Mouse (Mus musculus): Measurements from ENCODE around the gene Tor1aip1. TPM values are rescaled to one million over a fixed set of nuclear protein-coding genes. Genes with fewer than 3 reads are reported as not detected.
"Not testable (repeated sequence)": the region's sequence is repeated elsewhere in the genome, so short reads cannot be mapped to it uniquely, and the experiment has no call there.

The Tor1aip1 gene
- polyA plus RNA-seq, 1 experiment from 2014 or later, result 54.7 TPM

DNA sequence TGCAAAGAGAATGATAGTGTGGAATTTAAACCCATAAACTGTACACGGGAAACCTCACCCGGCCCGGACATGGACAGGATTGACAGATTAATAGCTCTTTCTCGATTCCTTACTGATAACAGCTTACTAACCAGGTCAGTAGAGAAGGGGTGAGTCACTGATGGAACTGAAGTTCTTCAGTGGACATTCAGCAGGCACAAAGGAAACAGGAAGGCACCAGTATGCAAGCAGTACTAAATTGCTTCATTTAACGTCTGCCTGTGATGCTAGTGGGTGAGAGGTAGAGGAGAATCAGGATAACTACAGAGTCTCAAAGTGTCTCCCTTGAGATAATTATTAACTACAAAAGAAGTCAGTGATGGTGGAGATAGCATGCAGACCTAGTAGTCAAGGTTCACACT lies 7.9 kb upstream of the Tor1aip1 start:
- 0 out of 2 replicates have a peak overlapping the region, but pooled peaks have one; percentile 4 for H3K27ac ChIP-seq
- H3K9me3 ChIP-seq (replicated peaks; ENCODE audit: low read length), result no peaks in the 10 kb centered on the region
- peaks cover 16% of the 10 kb centered on the region for H3K4me1 ChIP-seq (replicated peaks; ENCODE audit: insufficient read depth, low read length)
- H3K9ac ChIP-seq (ENCODE audit: low read depth, low read length), result no peak overlapping the region
- no peak overlapping the region for H3K4me3 ChIP-seq (replicated peaks; ENCODE audit: low read depth, low read length)
- no peak for TF ChIP-seq CTCF (IDR thresholded peaks at IDR 0.05; ENCODE audit: low read depth)
- WGBS, result 32% methylated on average over 5 of the region's 5 CpGs
- ATAC-seq (replicated peaks; ENCODE audit: low FRiP score, low read depth), result no peak
- no peak for DNase-seq (ENCODE audit: low spot score)
- no peaks in the 10 kb centered on the region; the same call in 1 of the 2 replicates for H3K36me3 ChIP-seq (ENCODE audit: insufficient read depth, low read length)
- no peak overlapping the region for H3K4me2 ChIP-seq (ENCODE audit: low read length)
- no peaks in the 10 kb centered on the region for H3K27me3 ChIP-seq (ENCODE audit: insufficient read depth, low read length)

DNA sequence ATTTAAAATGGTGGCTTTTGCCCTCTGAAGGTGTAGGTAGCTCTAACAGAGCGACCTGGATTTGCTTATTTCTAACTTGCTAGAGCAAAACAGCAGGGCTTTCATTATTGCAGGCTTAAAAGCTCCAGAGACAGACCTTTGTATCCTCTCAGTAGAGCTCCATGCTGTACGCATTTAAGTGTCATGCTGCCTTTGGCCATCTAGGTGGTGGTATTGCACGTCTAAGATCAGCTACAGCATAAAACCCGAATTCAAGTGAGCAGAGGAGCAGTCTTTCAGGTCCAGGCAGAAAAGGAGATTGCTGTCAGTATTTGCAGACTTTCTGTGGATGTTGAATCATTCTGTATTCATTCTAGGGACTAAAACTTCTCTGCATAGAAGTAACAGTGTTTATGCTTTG lies 6.7 kb upstream of the Tor1aip1 start:
- Histone ChIP-seq H3K4me3 (replicated peaks; ENCODE audit: low read depth, low read length) (no peak overlapping the region), H3K27ac (no peak overlapping the region), H3K36me3 (ENCODE audit: insufficient read depth, low read length) (no peaks in the 10 kb centered on the region; the same call in 1 of the 2 replicates), H3K9me3 (replicated peaks; ENCODE audit: low read length) (no peaks in the 10 kb centered on the region), H3K4me2 (ENCODE audit: low read length) (no peak overlapping the region; the same call in 1 of the 2 replicates), H3K4me1 (replicated peaks; ENCODE audit: insufficient read depth, low read length) (peaks cover 16% of the 10 kb centered on the region), H3K9ac (ENCODE audit: low read depth, low read length) (no peak overlapping the region), H3K27me3 (ENCODE audit: insufficient read depth, low read length) (no peaks in the 10 kb centered on the region)
- peak; percentile 27; the same call in 1 of the 2 replicates for ATAC-seq (replicated peaks; ENCODE audit: low FRiP score, low read depth)
- 25% methylated on average over 4 of the region's 4 CpGs for WGBS
- TF ChIP-seq CTCF (IDR thresholded peaks at IDR 0.05; ENCODE audit: low read depth), result peak; percentile 78
- DNase-seq (ENCODE audit: low spot score), result peak; percentile 90

DNA sequence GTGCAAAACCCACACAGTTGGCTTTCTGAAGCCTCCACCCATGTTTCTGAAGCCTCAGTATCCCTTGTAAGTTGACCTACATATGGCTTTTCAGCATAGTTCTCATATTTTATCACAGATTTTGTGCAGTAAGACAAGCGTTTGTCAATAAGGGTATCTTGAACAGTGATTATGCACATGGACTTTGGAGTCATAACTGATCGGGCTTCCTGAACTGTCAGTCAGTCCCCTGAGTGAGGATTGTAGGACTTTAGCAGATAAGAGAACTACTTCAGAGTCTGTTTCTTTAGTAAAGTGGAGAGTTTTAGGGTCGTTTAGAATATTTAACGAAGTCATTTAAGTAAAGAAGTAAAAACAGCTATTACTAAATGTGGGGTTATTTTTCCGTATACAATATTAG lies 6.2 kb upstream of the Tor1aip1 start:
- Histone ChIP-seq H3K36me3 (ENCODE audit: insufficient read depth, low read length) (no peaks in the 10 kb centered on the region; the same call in 1 of the 2 replicates), H3K4me3 (replicated peaks; ENCODE audit: low read depth, low read length) (no peak overlapping the region), H3K27me3 (ENCODE audit: insufficient read depth, low read length) (no peaks in the 10 kb centered on the region), H3K4me2 (ENCODE audit: low read length) (peak overlapping the region; percentile 79), H3K9ac (ENCODE audit: low read depth, low read length) (no peak overlapping the region; the same call in 1 of the 2 replicates), H3K9me3 (replicated peaks; ENCODE audit: low read length) (no peaks in the 10 kb centered on the region), H3K4me1 (replicated peaks; ENCODE audit: insufficient read depth, low read length) (peaks cover 16% of the 10 kb centered on the region), H3K27ac (no peak overlapping the region)
- DNase-seq (ENCODE audit: low spot score) (no peak), ATAC-seq (replicated peaks; ENCODE audit: low FRiP score, low read depth) (no peak)
- TF ChIP-seq CTCF (IDR thresholded peaks at IDR 0.05; ENCODE audit: low read depth), result no peak
- 84% methylated on average over 5 of the region's 5 CpGs for WGBS

DNA sequence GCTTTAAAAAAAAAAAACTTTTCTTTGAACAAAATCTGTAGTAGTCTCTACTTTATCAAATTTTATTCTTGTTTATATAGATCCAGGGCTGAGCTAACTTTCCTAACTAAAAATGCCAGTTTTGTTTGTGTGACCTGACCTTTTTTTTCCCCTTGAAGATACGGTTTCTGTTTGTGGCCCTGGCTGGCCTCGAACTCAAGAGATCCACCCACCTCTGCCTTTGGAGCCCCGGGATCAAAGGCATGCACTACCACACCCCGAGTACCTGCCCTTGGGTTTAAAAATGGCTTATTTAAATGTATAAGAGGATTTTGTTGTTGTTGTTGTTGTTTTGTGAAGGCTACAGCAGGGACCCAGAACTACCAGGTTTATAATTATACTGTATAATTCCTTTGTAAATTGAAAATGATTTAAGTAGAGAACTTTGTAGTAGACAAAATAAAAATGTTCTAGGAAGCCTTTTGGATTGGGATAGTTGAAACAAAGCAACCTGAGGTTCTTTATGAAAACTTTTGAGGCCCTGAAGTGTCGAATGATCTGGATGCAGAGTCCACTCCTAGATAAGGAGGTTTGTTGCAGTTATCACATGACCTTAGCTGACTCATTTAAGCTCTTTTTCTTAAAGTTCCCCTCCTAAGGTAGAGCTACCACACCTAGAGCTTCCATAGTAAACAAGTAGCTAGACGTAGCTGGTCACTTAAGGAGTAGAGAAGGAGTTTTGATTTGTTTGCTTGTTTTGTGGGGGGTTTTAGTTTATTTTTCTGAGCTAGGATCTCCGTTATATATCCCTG lies 5.4 kb upstream of the Tor1aip1 start:
- no peaks in the 10 kb centered on the region for H3K27me3 ChIP-seq (ENCODE audit: insufficient read depth, low read length)
- peak overlapping the region; percentile 50 for H3K9ac ChIP-seq (ENCODE audit: low read depth, low read length)
- H3K4me2 ChIP-seq (ENCODE audit: low read length), result peak overlapping the region; percentile 79
- ATAC-seq (replicated peaks; ENCODE audit: low FRiP score, low read depth), result no peak
- TF ChIP-seq CTCF (IDR thresholded peaks at IDR 0.05; ENCODE audit: low read depth), result no peak
- H3K4me1 ChIP-seq (replicated peaks; ENCODE audit: insufficient read depth, low read length), result peaks cover 16% of the 10 kb centered on the region
- no peaks in the 10 kb centered on the region for H3K9me3 ChIP-seq (replicated peaks; ENCODE audit: low read length)
- no peaks in the 10 kb centered on the region; the same call in 1 of the 2 replicates for H3K36me3 ChIP-seq (ENCODE audit: insufficient read depth, low read length)
- no peak for DNase-seq (ENCODE audit: low spot score)
- peak overlapping the region; percentile 58 for H3K4me3 ChIP-seq (replicated peaks; ENCODE audit: low read depth, low read length)
- 22% methylated on average over 7 of the region's 7 CpGs for WGBS
- no peak overlapping the region for H3K27ac ChIP-seq

DNA sequence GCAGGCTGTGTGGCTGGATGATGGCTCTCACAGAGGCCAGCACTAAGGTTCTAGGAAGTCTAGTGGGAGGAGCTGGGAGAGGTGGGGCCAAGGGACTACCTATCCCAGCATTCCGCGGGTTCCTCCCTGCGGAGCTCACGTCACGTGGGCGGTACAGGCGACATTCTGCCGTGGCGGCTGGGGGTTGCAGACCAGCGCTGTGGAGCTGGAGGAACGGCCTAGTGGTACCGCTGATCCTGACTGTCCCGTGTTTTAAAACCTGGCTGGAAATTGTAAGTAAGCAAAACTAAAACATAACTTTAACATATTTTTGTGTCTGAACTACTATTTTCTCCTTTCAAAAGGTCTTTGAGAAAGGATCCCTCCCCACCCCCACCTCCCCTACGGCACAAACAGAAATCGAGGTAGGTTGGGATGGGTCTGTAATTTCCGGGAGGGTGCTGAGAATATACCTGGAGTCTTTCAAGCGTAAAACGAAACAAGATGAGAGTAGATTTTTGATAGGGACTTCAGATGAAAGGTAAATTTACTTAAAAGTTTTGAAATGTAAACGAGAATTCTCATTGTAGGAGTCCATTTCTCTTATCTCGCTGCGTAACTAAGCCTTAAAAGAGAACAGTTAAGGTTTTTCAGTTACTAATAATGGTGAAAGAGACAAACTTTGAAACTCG lies 4.6 kb upstream of the Tor1aip1 start:
- no peaks in the 10 kb centered on the region for H3K27me3 ChIP-seq (ENCODE audit: insufficient read depth, low read length)
- H3K36me3 ChIP-seq (ENCODE audit: insufficient read depth, low read length), result no peaks in the 10 kb centered on the region; the same call in 1 of the 2 replicates
- peak overlapping the region; percentile 38; the same call in 1 of the 2 replicates for H3K27ac ChIP-seq
- peak; percentile 76 for ATAC-seq (replicated peaks; ENCODE audit: low FRiP score, low read depth)
- H3K4me3 ChIP-seq (replicated peaks; ENCODE audit: low read depth, low read length), result peak overlapping the region; percentile 58
- H3K4me2 ChIP-seq (ENCODE audit: low read length), result peak overlapping the region; percentile 79
- peaks cover 16% of the 10 kb centered on the region for H3K4me1 ChIP-seq (replicated peaks; ENCODE audit: insufficient read depth, low read length)
- no peaks in the 10 kb centered on the region for H3K9me3 ChIP-seq (replicated peaks; ENCODE audit: low read length)
- 1% methylated on average over 22 of the region's 22 CpGs for WGBS
- DNase-seq (ENCODE audit: low spot score), result peak; percentile 98
- no peak for TF ChIP-seq CTCF (IDR thresholded peaks at IDR 0.05; ENCODE audit: low read depth)
- H3K9ac ChIP-seq (ENCODE audit: low read depth, low read length), result peak overlapping the region; percentile 65

DNA sequence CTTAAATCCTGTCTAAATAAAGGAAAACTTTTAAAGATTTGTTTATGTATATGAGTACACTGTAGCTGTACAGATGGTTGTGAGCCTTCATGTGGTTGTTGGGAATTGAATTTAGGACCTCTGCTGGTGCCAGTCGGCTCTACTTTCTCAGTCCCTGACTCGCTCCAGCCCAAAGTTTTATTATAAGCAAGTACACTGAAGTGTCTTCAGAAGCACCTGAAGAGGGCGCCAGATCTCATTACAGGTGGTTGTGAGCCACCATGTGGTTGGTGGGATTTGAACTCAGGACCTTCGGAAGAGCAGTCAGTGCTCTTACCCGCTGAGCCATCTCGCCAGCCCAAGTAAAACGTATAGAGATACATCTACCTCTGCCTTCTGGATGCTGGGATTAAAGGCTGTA lies 3.7 kb upstream of the Tor1aip1 start:
- not testable (repeated sequence) for H3K27me3 ChIP-seq (ENCODE audit: insufficient read depth, low read length); H3K4me2 ChIP-seq (ENCODE audit: low read length); H3K27ac ChIP-seq; H3K4me3 ChIP-seq (replicated peaks; ENCODE audit: low read depth, low read length); H3K36me3 ChIP-seq (ENCODE audit: insufficient read depth, low read length); H3K9me3 ChIP-seq (replicated peaks; ENCODE audit: low read length); H3K9ac ChIP-seq (ENCODE audit: low read depth, low read length); ATAC-seq (replicated peaks; ENCODE audit: low FRiP score, low read depth)
- TF ChIP-seq CTCF (IDR thresholded peaks at IDR 0.05; ENCODE audit: low read depth), result peak; percentile 39
- DNase-seq (ENCODE audit: low spot score), result peak; percentile 26
- WGBS, result 77% methylated on average over 7 of the region's 7 CpGs
- peaks cover 16% of the 10 kb centered on the region for H3K4me1 ChIP-seq (replicated peaks; ENCODE audit: insufficient read depth, low read length)

Data from kidney, postnatal 0 days (tissue).